Mouse (Mus musculus) embryonic facial prominence, embryonic 11.5 days (tissue): ENCODE data around the gene Dnajb4. TPM values are rescaled to one million over a fixed set of nuclear protein-coding genes. Genes with fewer than 3 reads are reported as not detected.

Experiments used
- ATAC-seq: fragments of 200-750 bp; cut with Nextera tagmentation; replicated peaks from 2 replicates; pipeline ENCODE4 v1.8.0; 2017; ENCODE audit warnings: low read depth; ENCODE audit not compliant: insufficient number of reproducible peaks, low FRiP score, low TSS enrichment
- DNase-seq: peaks from one replicate; pipeline ENCODE4 v3.0.0-alpha.2; 2015; ENCODE audit warnings: low spot score
- H3K27ac ChIP-seq: fragments of 300-500 bp; sonication (generic); replicated peaks from 2 replicates; pipeline ENCODE4 v1.5.1; 2014; ENCODE audit warnings: mild to moderate bottlenecking, low read depth, low read length, control low read depth
- H3K27me3 ChIP-seq: fragments of 300-500 bp; sonication (generic); 2 replicates; pipeline ENCODE4 v1.6.1; 2014; ENCODE audit warnings: mild to moderate bottlenecking, low read length, moderate library complexity, mixed read lengths; ENCODE audit not compliant: control insufficient read depth, insufficient read depth
- H3K36me3 ChIP-seq: fragments of 300-500 bp; sonication (generic); replicated peaks from 2 replicates; pipeline ENCODE4 v1.6.1; 2014; ENCODE audit warnings: low read depth, mild to moderate bottlenecking, low read length, moderate library complexity, mixed read lengths; ENCODE audit not compliant: control insufficient read depth, insufficient read depth
- H3K4me1 ChIP-seq: fragments of 300-500 bp; sonication (generic); 2 replicates; pipeline ENCODE4 v1.6.1; 2014; ENCODE audit warnings: low read length, mixed read lengths; ENCODE audit not compliant: control insufficient read depth, insufficient read depth
- H3K4me2 ChIP-seq: fragments of 300-500 bp; sonication (generic); 2 replicates; pipeline ENCODE4 v1.6.1; 2014; ENCODE audit warnings: low read depth, mild to moderate bottlenecking, control low read depth, low read length, moderate library complexity
- H3K4me3 ChIP-seq: fragments of 300-500 bp; sonication (generic); 2 replicates; pipeline ENCODE4 v1.5.1; 2014; ENCODE audit warnings: low read depth, low read length, control low read depth
- H3K9ac ChIP-seq: fragments of 300-500 bp; sonication (generic); replicated peaks from 2 replicates; pipeline ENCODE4 v1.6.1; 2014; ENCODE audit warnings: mild to moderate bottlenecking, control low read depth, low read length
- H3K9me3 ChIP-seq: fragments of 300-500 bp; sonication (generic); replicated peaks from 2 replicates; pipeline ENCODE4 v1.6.1; 2016; ENCODE audit warnings: mild to moderate bottlenecking, low read length, inconsistent platforms, mixed read lengths; ENCODE audit not compliant: control insufficient read depth
- WGBS: fragments of 180-500 bp; shearing (Covaris S2); extraction: QIAGEN DNeasy Blood & Tissue Kit; methylation state at CpG from one replicate; pipeline ENCODE4 v1.1.7; 2014; 5-methylcytosine and 5-hydroxymethylcytosine counted together
- polyA plus RNA-seq: library from polyadenylated mRNA; unstranded; fragments of >200 nt; fragmentation: Nextera tagmentation; extraction: Ambion mirVana; gene quantifications from 2 replicates; pipeline ENCODE4 v1.2.1, GENCODE M21; 2014

Gene Dnajb4
- polyA plus RNA-seq, 1 experiment from 2014 or later: 32.6 TPM

DNA sequence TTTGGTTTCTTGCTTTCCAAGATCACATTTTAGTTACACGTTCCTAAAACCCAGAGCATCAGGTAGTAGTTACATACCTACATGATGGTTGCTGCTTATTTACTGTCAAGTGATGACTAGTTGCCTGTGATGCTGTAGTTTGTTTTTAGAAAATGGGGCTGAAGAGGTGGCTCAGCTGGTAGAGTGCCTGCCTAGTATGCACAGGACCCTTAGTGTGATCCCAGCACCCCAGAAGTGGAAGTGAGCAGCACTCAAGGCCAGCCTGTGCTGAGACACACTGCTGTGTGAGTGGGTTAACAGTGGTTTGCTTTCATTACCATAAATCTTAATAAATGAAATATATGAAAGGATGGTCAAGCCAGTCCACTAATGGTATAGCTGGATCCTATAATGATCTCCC lies 29.5 kb upstream of the Dnajb4 start:
- ATAC-seq (peak; percentile 58; the same call in 1 of the 2 replicates), DNase-seq (no peak)
- Histone ChIP-seq H3K27me3 (no peaks in the 10 kb centered on the region), H3K36me3 (peaks cover 4% of the 10 kb centered on the region), H3K4me1 (no peaks in the 10 kb centered on the region), H3K9ac (no peak overlapping the region), H3K4me3 (no peak overlapping the region), H3K4me2 (no peak overlapping the region), H3K27ac (no peak overlapping the region), H3K9me3 (no peaks in the 10 kb centered on the region)
- 93% methylated on average over 1 of the region's 1 CpGs for WGBS

DNA sequence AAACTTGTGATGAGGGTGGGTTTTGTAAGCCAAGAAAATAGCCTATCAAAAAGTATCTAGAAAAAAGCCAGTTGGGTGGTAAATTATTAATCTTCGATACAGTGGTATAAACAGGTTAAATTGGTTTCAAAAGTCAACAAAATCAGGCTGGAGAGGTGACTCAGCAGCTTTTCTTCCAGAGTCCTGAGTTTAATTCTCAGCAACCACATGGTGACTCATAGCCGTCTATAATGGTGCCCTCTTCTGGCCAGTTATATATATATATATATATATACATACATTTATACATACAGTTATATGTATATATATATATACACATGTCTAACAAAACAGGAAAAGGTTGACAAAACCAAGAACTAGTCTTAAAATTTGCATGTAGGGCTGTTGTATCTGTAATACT lies 28.7 kb upstream of the Dnajb4 start:
- Histone ChIP-seq H3K27me3 (no peaks in the 10 kb centered on the region), H3K9ac (no peak overlapping the region), H3K4me3 (no peak overlapping the region), H3K9me3 (no peaks in the 10 kb centered on the region), H3K4me1 (no peaks in the 10 kb centered on the region), H3K36me3 (peaks cover 6% of the 10 kb centered on the region), H3K4me2 (no peak overlapping the region), H3K27ac (no peak overlapping the region)
- ATAC-seq (no peak), DNase-seq (peak; percentile 46)
- WGBS: 66% methylated on average over 2 of the region's 2 CpGs

DNA sequence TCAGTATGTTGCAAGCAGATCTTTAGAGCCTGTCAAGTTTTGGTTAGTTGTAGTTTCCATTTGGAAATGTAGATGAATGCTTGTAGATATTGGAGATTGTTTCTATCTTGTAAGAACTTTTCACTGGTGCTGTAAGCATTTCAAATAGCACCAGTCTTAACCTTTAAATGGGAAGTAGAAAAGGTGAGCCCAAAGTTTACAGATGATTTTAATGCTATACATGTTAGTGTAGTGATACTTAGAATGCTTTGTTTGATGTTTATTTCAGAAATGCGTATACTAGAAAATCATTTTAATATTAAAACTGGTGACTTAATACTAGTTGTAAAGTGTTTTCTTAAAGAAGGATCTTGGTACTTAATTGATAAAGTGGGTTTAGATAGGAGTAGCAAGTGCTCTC lies 25.7 kb upstream of the Dnajb4 start:
- no peak overlapping the region for H3K4me2 ChIP-seq
- H3K9me3 ChIP-seq: no peaks in the 10 kb centered on the region
- H3K9ac ChIP-seq: no peak overlapping the region
- no peak overlapping the region for H3K27ac ChIP-seq
- DNase-seq: no peak
- WGBS: 96% methylated on average over 1 of the region's 1 CpGs
- no peaks in the 10 kb centered on the region for H3K27me3 ChIP-seq
- H3K36me3 ChIP-seq: peaks cover 8% of the 10 kb centered on the region
- H3K4me1 ChIP-seq: no peaks in the 10 kb centered on the region
- no peak overlapping the region for H3K4me3 ChIP-seq
- ATAC-seq: no peak

DNA sequence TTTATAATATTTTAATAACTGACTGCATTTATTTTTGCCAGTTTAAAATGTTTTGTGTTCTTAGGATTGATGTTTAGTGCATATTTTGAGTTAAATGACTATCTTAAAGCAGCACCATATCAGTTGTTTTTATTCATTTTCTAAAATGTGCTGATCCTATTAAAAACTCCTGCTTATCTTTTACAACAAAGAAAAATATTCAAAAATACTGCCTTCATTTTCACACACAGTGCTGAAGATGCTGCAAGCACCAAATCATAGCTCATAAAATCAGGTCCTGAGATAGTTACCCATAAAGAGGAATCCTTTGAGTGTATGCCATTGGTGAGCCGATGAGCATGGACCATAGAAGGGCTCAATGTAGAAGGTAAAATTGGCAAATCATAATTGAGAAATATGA lies 25.1 kb upstream of the Dnajb4 start:
- peaks cover 8% of the 10 kb centered on the region for H3K36me3 ChIP-seq

GRCm38 (mm10) chr3:152231333-152232100 lies 21.4 kb upstream of the Dnajb4 start:
- no peak for DNase-seq
- Histone ChIP-seq H3K9me3 (no peaks in the 10 kb centered on the region), H3K4me2 (no peak overlapping the region), H3K4me1 (no peaks in the 10 kb centered on the region), H3K27me3 (no peaks in the 10 kb centered on the region), H3K36me3 (peaks cover 13% of the 10 kb centered on the region), H3K9ac (no peak overlapping the region), H3K4me3 (no peak overlapping the region), H3K27ac (no peak overlapping the region)
- ATAC-seq: no peak; the same call in 1 of the 2 replicates
- WGBS: 67% methylated on average over 6 of the region's 6 CpGs

More for the DNA sequence above, 25.1 kb upstream of the Dnajb4 start:
- Histone ChIP-seq H3K4me2 (no peak overlapping the region), H3K4me3 (no peak overlapping the region), H3K4me1 (no peaks in the 10 kb centered on the region), H3K9ac (no peak overlapping the region), H3K27me3 (no peaks in the 10 kb centered on the region), H3K27ac (no peak overlapping the region), H3K9me3 (no peaks in the 10 kb centered on the region)
- ATAC-seq: no peak
- WGBS: 95% methylated on average over 1 of the region's 1 CpGs
- DNase-seq: no peak

GRCm38 (mm10) chr3:152229271-152229670 lies 19.2 kb upstream of the Dnajb4 start:
- no peaks in the 10 kb centered on the region for H3K27me3 ChIP-seq
- no peak overlapping the region for H3K4me3 ChIP-seq
- DNase-seq (no peak), ATAC-seq (no peak)
- H3K36me3 ChIP-seq: peaks cover 11% of the 10 kb centered on the region
- H3K9ac ChIP-seq: no peak overlapping the region
- WGBS: 92% methylated on average over 5 of the region's 5 CpGs
- no peak overlapping the region for H3K4me2 ChIP-seq
- H3K4me1 ChIP-seq: no peaks in the 10 kb centered on the region
- no peaks in the 10 kb centered on the region for H3K9me3 ChIP-seq
- H3K27ac ChIP-seq: no peak overlapping the region

DNA sequence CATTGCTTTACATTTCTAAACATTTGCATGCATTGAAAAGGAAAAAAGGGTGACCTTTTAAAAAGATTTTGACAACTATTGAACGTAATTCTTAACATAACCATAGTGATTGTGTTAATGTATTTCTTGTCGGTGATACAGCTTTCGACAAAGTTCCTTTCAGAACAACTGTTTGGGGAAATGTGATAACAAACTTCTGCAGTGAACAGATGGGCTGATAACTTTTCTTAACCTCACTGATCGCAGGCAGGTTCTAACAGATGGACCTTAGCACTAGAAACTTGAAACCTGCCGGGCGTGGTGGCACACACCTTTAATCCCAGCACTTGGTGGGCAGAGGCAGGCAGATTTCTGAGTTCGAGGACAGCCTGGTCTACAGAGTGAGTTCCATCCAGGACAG lies 18.7 kb upstream of the Dnajb4 start:
- no peak overlapping the region for H3K27ac ChIP-seq
- DNase-seq (no peak), ATAC-seq (no peak)
- WGBS: 94% methylated on average over 7 of the region's 7 CpGs
- no peaks in the 10 kb centered on the region for H3K4me1 ChIP-seq
- H3K9ac ChIP-seq: no peak overlapping the region
- H3K4me2 ChIP-seq: no peak overlapping the region
- H3K9me3 ChIP-seq: no peaks in the 10 kb centered on the region
- peaks cover 11% of the 10 kb centered on the region for H3K36me3 ChIP-seq
- no peaks in the 10 kb centered on the region for H3K27me3 ChIP-seq
- no peak overlapping the region for H3K4me3 ChIP-seq

- H3K4me3 ChIP-seq: no peak overlapping the region
- H3K27me3 ChIP-seq: no peaks in the 10 kb centered on the region
- DNase-seq: no peak
- peaks cover 25% of the 10 kb centered on the region for H3K36me3 ChIP-seq
- no peak overlapping the region for H3K9ac ChIP-seq
- H3K4me1 ChIP-seq: no peaks in the 10 kb centered on the region
- no peak overlapping the region for H3K4me2 ChIP-seq
- no peak for ATAC-seq
- WGBS: 94% methylated on average over 7 of the region's 7 CpGs
- no peak overlapping the region for H3K27ac ChIP-seq
- no peaks in the 10 kb centered on the region for H3K9me3 ChIP-seq
Observed at GRCm38 (mm10) chr3:152225906-152226305, 15.8 kb upstream of the Dnajb4 start.
